Mouse (Mus musculus) hindbrain, embryonic 12.5 days (tissue): ENCODE measurements around the gene Map7d1. TPM values are rescaled to one million over a fixed set of nuclear protein-coding genes. Genes with fewer than 3 reads are reported as not detected.

ENCODE experiments used
- ATAC-seq: fragments of 200-750 bp; cut with Nextera tagmentation; 2 replicates; pipeline ENCODE4 v1.8.0; 2017; ENCODE audit warnings: moderate TSS enrichment; ENCODE audit not compliant: low FRiP score
- H3K27ac ChIP-seq: fragments of 300-500 bp; sonication (generic); 2 replicates; pipeline ENCODE4 v1.5.1; 2016; ENCODE audit warnings: mild to moderate bottlenecking
- H3K27me3 ChIP-seq: fragments of 300-500 bp; sonication (generic); 2 replicates; pipeline ENCODE4 v1.6.1; 2016; ENCODE audit warnings: mild to moderate bottlenecking
- H3K36me3 ChIP-seq: fragments of 300-500 bp; sonication (generic); 2 replicates; pipeline ENCODE4 v1.6.1; 2016; ENCODE audit warnings: mild to moderate bottlenecking
- H3K4me1 ChIP-seq: fragments of 300-500 bp; sonication (generic); 2 replicates; pipeline ENCODE4 v1.6.1; 2016
- H3K4me2 ChIP-seq: fragments of 300-500 bp; sonication (generic); replicated peaks from 2 replicates; pipeline ENCODE4 v1.6.1; 2016; ENCODE audit warnings: mild to moderate bottlenecking
- H3K4me3 ChIP-seq: fragments of 300-500 bp; sonication (generic); 2 replicates; pipeline ENCODE4 v1.5.1; 2016; ENCODE audit warnings: mild to moderate bottlenecking
- H3K9ac ChIP-seq: fragments of 300-500 bp; sonication (generic); 2 replicates; pipeline ENCODE4 v1.6.1; 2016; ENCODE audit warnings: mild to moderate bottlenecking, moderate library complexity
- H3K9me3 ChIP-seq: fragments of 300-500 bp; sonication (generic); replicated peaks from 2 replicates; pipeline ENCODE4 v1.6.1; 2016; ENCODE audit warnings: mild to moderate bottlenecking
- WGBS: fragments of 180-500 bp; shearing (Covaris S2); methylation state at CpG from one replicate; pipeline ENCODE4 v1.1.7; 2016; 5-methylcytosine and 5-hydroxymethylcytosine counted together
- polyA plus RNA-seq: library from polyadenylated mRNA; unstranded; fragments of >200 nt; fragmentation: Nextera tagmentation; extraction: Ambion mirVana; gene quantifications from 2 replicates; pipeline ENCODE4 v1.2.1, GENCODE M21; 2016

The Map7d1 gene
- polyA plus RNA-seq, 1 experiment from 2014 or later: 143 TPM

- H3K4me3 ChIP-seq: peak overlapping the region; percentile 40
- H3K27me3 ChIP-seq: peaks cover 63% of the 10 kb centered on the region
These were observed 31.3 kb upstream of the Map7d1 start for GRCm38 (mm10) chr4:126287302-126287995.

GRCm38 (mm10) chr4:126286492-126286891 lies 30.3 kb upstream of the Map7d1 start, which contains the start of gene Col8a2:
Col8a2 (plus strand) TSS chr4:126286793.
- no peaks in the 10 kb centered on the region; the same call in 1 of the 2 replicates for H3K9me3 ChIP-seq
- peaks cover 63% of the 10 kb centered on the region for H3K27me3 ChIP-seq
- no peaks in the 10 kb centered on the region for H3K36me3 ChIP-seq
- peak within 1 kb of the TSS; percentile 40 for H3K4me3 ChIP-seq
- H3K27ac ChIP-seq: peak within 1 kb of the TSS; percentile 23; the same call in 1 of the 2 replicates
- peak within 1 kb of the TSS; percentile 55 for H3K4me2 ChIP-seq
- ATAC-seq: no peak
- H3K9ac ChIP-seq: peak within 1 kb of the TSS; percentile 53
- peaks cover 29% of the 10 kb centered on the region for H3K4me1 ChIP-seq
- WGBS: 2% methylated on average over 38 of the region's 42 CpGs

More at GRCm38 (mm10) chr4:126287302-126287995, 31.3 kb upstream of the Map7d1 start:
- no peak overlapping the region; the same call in 1 of the 2 replicates for H3K9ac ChIP-seq
- peak overlapping the region; percentile 55 for H3K4me2 ChIP-seq
- no peaks in the 10 kb centered on the region for H3K36me3 ChIP-seq
- no peak overlapping the region for H3K27ac ChIP-seq
- 25% methylated on average over 11 of the region's 11 CpGs for whole genome bisulfite sequencing
- H3K9me3 ChIP-seq: no peaks in the 10 kb centered on the region; the same call in 1 of the 2 replicates
- H3K4me1 ChIP-seq: peaks cover 26% of the 10 kb centered on the region
- ATAC-seq: no peak

- Histone ChIP-seq H3K9me3 (no peaks in the 10 kb centered on the region; the same call in 1 of the 2 replicates), H3K27ac (no peak overlapping the region), H3K27me3 (peaks cover 47% of the 10 kb centered on the region), H3K4me3 (no peak overlapping the region), H3K9ac (no peak overlapping the region), H3K4me2 (no peak overlapping the region), H3K4me1 (peaks cover 30% of the 10 kb centered on the region), H3K36me3 (no peaks in the 10 kb centered on the region)
- ATAC-seq: no peak
- WGBS: 92% methylated on average over 8 of the region's 8 CpGs
These were observed 27.4 kb upstream of the Map7d1 start for GRCm38 (mm10) chr4:126283582-126283981.

DNA sequence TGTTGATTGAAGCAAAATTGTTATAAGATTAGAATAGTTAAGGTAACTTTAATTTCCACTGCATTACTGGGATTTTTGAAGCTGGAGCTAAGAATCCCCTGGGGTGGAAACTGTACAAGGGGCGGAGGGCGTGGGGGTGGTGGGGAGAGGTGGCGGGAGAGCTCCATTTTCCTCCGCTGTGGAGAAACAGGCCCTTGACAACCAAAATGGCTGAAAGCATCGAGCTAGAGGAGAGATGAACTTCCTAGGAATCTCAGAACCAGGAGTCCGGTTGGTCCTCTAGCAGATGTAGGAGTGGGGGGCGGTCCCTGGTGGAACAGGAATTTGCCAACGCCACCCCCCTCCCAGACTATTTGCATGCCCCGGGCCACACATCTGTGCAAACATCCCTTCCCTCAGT lies 25.6 kb upstream of the Map7d1 start:
- WGBS: 56% methylated on average over 9 of the region's 9 CpGs
- no peak overlapping the region for H3K9ac ChIP-seq
- peaks cover 28% of the 10 kb centered on the region for H3K27me3 ChIP-seq
- peak overlapping the region; percentile 37; the same call in 1 of the 2 replicates for H3K27ac ChIP-seq
- H3K36me3 ChIP-seq: no peaks in the 10 kb centered on the region
- peaks cover 23% of the 10 kb centered on the region for H3K4me1 ChIP-seq
- no peak overlapping the region for H3K4me2 ChIP-seq
- no peaks in the 10 kb centered on the region; the same call in 1 of the 2 replicates for H3K9me3 ChIP-seq
- no peak for ATAC-seq
- no peak overlapping the region for H3K4me3 ChIP-seq

DNA sequence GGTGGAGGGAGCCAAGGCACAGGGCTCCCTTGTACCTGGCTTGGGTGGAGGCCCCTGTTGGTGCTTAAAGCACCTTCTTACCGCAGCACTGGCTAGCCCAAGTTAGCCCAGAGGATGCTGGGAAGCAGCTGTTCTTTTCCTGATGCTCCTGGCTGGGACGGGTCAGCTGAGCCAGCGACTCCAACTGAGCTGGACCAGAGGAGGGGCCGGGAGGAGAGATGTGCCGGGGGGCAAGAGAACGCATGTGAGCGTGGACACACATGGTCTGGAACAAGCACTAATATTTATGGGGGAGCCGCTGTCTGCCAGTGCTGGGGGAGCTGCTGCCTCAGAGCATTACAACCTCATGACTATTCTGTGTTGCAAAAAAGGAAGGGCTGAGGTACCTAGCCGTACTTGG lies 22.8 kb upstream of the Map7d1 start:
- ATAC-seq: no peak

GRCm38 (mm10) chr4:126278565-126278915 lies 22.4 kb upstream of the Map7d1 start:
- Histone ChIP-seq H3K4me3 (no peak overlapping the region), H3K9ac (peak overlapping the region; percentile 8; the same call in 1 of the 2 replicates), H3K9me3 (no peaks in the 10 kb centered on the region), H3K4me2 (no peak overlapping the region), H3K27ac (peak overlapping the region; percentile 68), H3K27me3 (peaks cover 3% of the 10 kb centered on the region; the same call in 1 of the 2 replicates), H3K36me3 (peaks cover 23% of the 10 kb centered on the region), H3K4me1 (peaks cover 19% of the 10 kb centered on the region)
- ATAC-seq: no peak
- 36% methylated on average over 9 of the region's 9 CpGs for WGBS

More for the DNA sequence above, 22.8 kb upstream of the Map7d1 start:
- H3K27me3 ChIP-seq: peaks cover 7% of the 10 kb centered on the region
- H3K4me1 ChIP-seq: peaks cover 19% of the 10 kb centered on the region
- no peak overlapping the region for H3K4me3 ChIP-seq
- WGBS: 51% methylated on average over 9 of the region's 9 CpGs
- no peak overlapping the region for H3K4me2 ChIP-seq
- H3K9ac ChIP-seq: 0 out of 2 replicates have a peak overlapping the region, but pooled peaks have one; percentile 8
- H3K36me3 ChIP-seq: peaks cover 19% of the 10 kb centered on the region
- peak overlapping the region; percentile 57; the same call in 1 of the 2 replicates for H3K27ac ChIP-seq
- H3K9me3 ChIP-seq: no peaks in the 10 kb centered on the region

- 12% methylated on average over 13 of the region's 13 CpGs for WGBS
- Histone ChIP-seq H3K27ac (peak overlapping the region; percentile 68), H3K9ac (peak overlapping the region; percentile 18), H3K9me3 (no peaks in the 10 kb centered on the region), H3K36me3 (peaks cover 28% of the 10 kb centered on the region), H3K4me3 (no peak overlapping the region), H3K4me1 (peaks cover 19% of the 10 kb centered on the region), H3K4me2 (peak overlapping the region; percentile 27; the same call in 1 of the 2 replicates), H3K27me3 (no peaks in the 10 kb centered on the region)
- peak; percentile 56; the same call in 1 of the 2 replicates for ATAC-seq
These were observed 21.9 kb upstream of the Map7d1 start for GRCm38 (mm10) chr4:126277906-126278564.

DNA sequence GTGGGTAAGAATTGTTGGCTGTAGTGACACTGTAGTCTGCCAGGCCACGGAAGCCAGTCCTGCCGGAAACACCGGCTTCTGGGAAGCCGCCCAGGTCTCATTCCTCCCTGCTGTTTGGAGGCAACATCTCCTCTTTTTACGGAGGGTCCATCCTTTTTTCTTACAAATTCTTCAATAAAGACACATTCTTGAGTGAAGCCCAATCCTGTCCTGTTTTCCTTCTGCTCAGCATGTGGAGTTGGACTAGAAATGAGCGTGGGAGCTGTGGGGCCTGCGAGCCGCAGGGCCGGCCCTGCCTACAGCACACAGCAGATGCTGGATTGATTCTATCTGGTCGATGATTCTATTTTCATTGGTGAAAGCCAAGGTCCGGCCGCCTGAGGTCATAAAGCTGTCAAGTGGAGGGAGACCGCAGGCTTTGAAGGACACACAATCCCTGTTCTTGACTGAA lies 19.6 kb upstream of the Map7d1 start:
- Histone ChIP-seq H3K27ac (no peak overlapping the region), H3K9me3 (no peaks in the 10 kb centered on the region), H3K4me3 (no peak overlapping the region), H3K27me3 (no peaks in the 10 kb centered on the region), H3K9ac (no peak overlapping the region), H3K36me3 (peaks cover 37% of the 10 kb centered on the region), H3K4me2 (no peak overlapping the region), H3K4me1 (peaks cover 16% of the 10 kb centered on the region)
- WGBS: 90% methylated on average over 13 of the region's 13 CpGs
- ATAC-seq: no peak

DNA sequence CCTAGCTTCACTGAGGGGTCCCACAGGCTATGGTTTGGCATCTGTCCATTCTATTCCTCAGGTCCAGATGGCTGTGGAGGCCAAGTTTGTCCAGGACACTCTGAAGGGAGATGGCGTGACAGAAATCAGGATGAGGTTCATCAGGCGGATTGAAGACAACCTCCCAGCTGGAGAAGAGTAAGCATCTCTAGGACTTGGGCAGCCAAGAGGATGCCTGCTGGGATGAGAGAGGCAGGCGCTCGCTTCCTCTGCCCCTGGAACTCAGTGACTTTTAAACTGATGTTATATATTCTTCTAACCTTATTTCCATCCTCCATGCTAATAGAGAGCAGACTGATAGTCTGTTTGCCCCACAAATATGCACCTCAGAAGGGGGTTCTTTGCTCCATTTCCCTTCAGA lies 18.9 kb upstream of the Map7d1 start:
- H3K4me1 ChIP-seq: peaks cover 16% of the 10 kb centered on the region
- no peak overlapping the region for H3K4me3 ChIP-seq
- 93% methylated on average over 4 of the region's 4 CpGs for WGBS
- H3K36me3 ChIP-seq: peaks cover 37% of the 10 kb centered on the region
- H3K27ac ChIP-seq: no peak overlapping the region
- ATAC-seq: no peak
- no peaks in the 10 kb centered on the region for H3K27me3 ChIP-seq
- H3K9me3 ChIP-seq: no peaks in the 10 kb centered on the region
- H3K4me2 ChIP-seq: no peak overlapping the region
- no peak overlapping the region for H3K9ac ChIP-seq

- Histone ChIP-seq H3K9ac (no peak overlapping the region), H3K9me3 (no peaks in the 10 kb centered on the region), H3K27ac (no peak overlapping the region), H3K36me3 (peaks cover 37% of the 10 kb centered on the region), H3K4me3 (no peak overlapping the region), H3K4me2 (no peak overlapping the region), H3K4me1 (peaks cover 10% of the 10 kb centered on the region), H3K27me3 (no peaks in the 10 kb centered on the region)
- ATAC-seq: no peak
- WGBS: 70% methylated on average over 13 of the region's 13 CpGs
These were observed 17.6 kb upstream of the Map7d1 start for GRCm38 (mm10) chr4:126273753-126274152.

GRCm38 (mm10) chr4:126269292-126269691 lies 13.1 kb upstream of the Map7d1 start:
- no peak for ATAC-seq

GRCm38 (mm10) chr4:126262119-126262807 lies 6.1 kb upstream of the Map7d1 start, which contains the start of gene Trappc3:
Trappc3 (plus strand) TSS chr4:126262325.
- Histone ChIP-seq H3K27me3 (no peaks in the 10 kb centered on the region), H3K27ac (peak within 1 kb of the TSS; percentile 80), H3K4me1 (peaks cover 52% of the 10 kb centered on the region), H3K4me2 (peak within 1 kb of the TSS; percentile 83), H3K9me3 (no peaks in the 10 kb centered on the region), H3K36me3 (no peaks in the 10 kb centered on the region), H3K4me3 (peak within 1 kb of the TSS; percentile 66), H3K9ac (peak within 1 kb of the TSS; percentile 76)
- under 1% methylated on average over 46 of the region's 46 CpGs for WGBS
- peak; percentile 94 for ATAC-seq

More at GRCm38 (mm10) chr4:126269292-126269691, 13.1 kb upstream of the Map7d1 start:
- no peak overlapping the region for H3K4me2 ChIP-seq
- H3K27ac ChIP-seq: no peak overlapping the region
- 75% methylated on average over 3 of the region's 3 CpGs for WGBS
- H3K4me3 ChIP-seq: no peak overlapping the region
- H3K36me3 ChIP-seq: peaks cover 21% of the 10 kb centered on the region
- no peaks in the 10 kb centered on the region for H3K4me1 ChIP-seq
- no peaks in the 10 kb centered on the region for H3K9me3 ChIP-seq
- no peak overlapping the region for H3K9ac ChIP-seq
- H3K27me3 ChIP-seq: no peaks in the 10 kb centered on the region
